Mouse (Mus musculus) C2C12 (cell line): ENCODE results near the gene Snx29.

Experiments used
- CTCF ChIP-seq: IDR thresholded peaks from one replicate; pipeline ENCODE4 v1.5.1; 2011; ENCODE audit not compliant: control insufficient read depth, insufficient read depth, insufficient read length
- MAX ChIP-seq: IDR thresholded peaks from one replicate; pipeline ENCODE4 v1.6.1; 2011; ENCODE audit warnings: mild to moderate bottlenecking, control low read depth
- MYOD1 ChIP-seq: IDR thresholded peaks from one replicate; pipeline ENCODE4 v1.6.1; 2011; ENCODE audit warnings: low read depth; ENCODE audit not compliant: control insufficient read depth, insufficient read length
- MYOG ChIP-seq: IDR thresholded peaks from one replicate; pipeline ENCODE4 v1.6.1; 2011; ENCODE audit not compliant: control insufficient read depth, insufficient read length; ENCODE audit errors: extremely low read depth
- USF1 ChIP-seq: IDR thresholded peaks from one replicate; pipeline ENCODE4 v1.6.1; 2011; ENCODE audit warnings: low read depth, mild to moderate bottlenecking, control low read depth, moderate library complexity

GRCm38 (mm10) chr16:11783337-11783736 lies 460.6 kb downstream of the Snx29 start:
- TF ChIP-seq MYOD1 (no peak), MAX (no peak), CTCF (no peak), MYOG (no peak), USF1 (no peak)
